26 mouse cellular contexts compared by ENCODE assay signal in the genomic region with DNA sequence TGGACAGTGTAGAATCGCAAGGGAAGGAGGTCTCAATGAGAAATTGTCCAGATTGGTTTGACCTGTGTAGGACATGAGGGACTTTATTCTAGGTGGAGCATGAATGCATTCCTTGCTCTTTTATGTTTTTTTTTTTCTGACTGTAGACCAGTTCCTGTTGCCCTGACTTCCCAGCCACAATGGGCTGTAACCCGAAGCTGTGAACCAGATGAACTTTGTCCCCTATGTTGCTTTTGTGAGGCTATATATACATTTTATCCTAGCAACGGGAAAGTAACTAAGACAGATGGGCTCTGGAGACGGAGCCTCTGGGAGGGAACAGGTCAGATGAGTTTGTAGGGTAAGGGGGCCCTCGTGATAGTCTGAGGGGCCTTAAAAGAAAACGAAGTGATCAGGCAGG. TPM values are rescaled to one million over a fixed set of nuclear protein-coding genes. Genes with fewer than 3 reads are reported as not detected.
DNase-seq lines count a peak whose midpoint lies in the region; ATAC-seq lines count a peak whose summit lies in the region.
"Had no signal": no experiment of that assay in that cellular context is flagged by ENCODE, and none has a peak within 500 bp of the region (broad histone marks: within the 10 kb centered on the region; RNA-seq: fewer than 3 reads in every experiment).

No protein-coding gene starts in this region.

- no peak overlapping the region for H3K4me2 ChIP-seq in kidney, embryonic 15.5 days
- H3K4me2 ChIP-seq in intestine, embryonic 16.5 days (ENCODE audit: low read depth, low read length), result peak overlapping the region; percentile 33
- 0 out of 2 replicates have a peak overlapping the region, but pooled peaks have one; percentile 6 for H3K4me2 ChIP-seq in stomach, embryonic 16.5 days (ENCODE audit: low read depth, low read length)
- H3K4me2 ChIP-seq: embryonic facial prominence, embryonic 15.5 days; heart, embryonic 11.5 days; hindbrain, embryonic 15.5 days; liver, embryonic 11.5 days; midbrain, embryonic 11.5 days had no signal

- no peak overlapping the region for H3K9ac ChIP-seq in kidney, embryonic 15.5 days
- H3K9ac ChIP-seq in intestine, embryonic 16.5 days (ENCODE audit: low read depth, low read length), result 0 out of 2 replicates have a peak overlapping the region, but pooled peaks have one; percentile 24
- H3K9ac ChIP-seq in stomach, embryonic 16.5 days (ENCODE audit: low read length), result no peak overlapping the region
- H3K9ac ChIP-seq: embryonic facial prominence, embryonic 15.5 days; hindbrain, embryonic 15.5 days had no signal

- H3K4me3 ChIP-seq in kidney, embryonic 15.5 days (replicated peaks), result no peak overlapping the region
- H3K4me3 ChIP-seq in intestine, embryonic 16.5 days (ENCODE audit: low read length), result no peak overlapping the region
- H3K4me3 ChIP-seq in stomach, embryonic 16.5 days (replicated peaks; ENCODE audit: low read length), result no peak overlapping the region
- H3K4me3 ChIP-seq: embryonic facial prominence, embryonic 15.5 days; hindbrain, embryonic 15.5 days had no signal

- peak; percentile 65; the same call in 1 of the 2 replicates for ATAC-seq in kidney, embryonic 15.5 days (replicated peaks; ENCODE audit: low FRiP score)
- peak; percentile 84 for ATAC-seq in intestine, embryonic 16.5 days
- peak; percentile 70; the same call in 1 of the 2 replicates for ATAC-seq in stomach, embryonic 16.5 days (ENCODE audit: insufficient read depth, low FRiP score)
- ATAC-seq: forebrain, embryonic 16.5 days had no signal

- WGBS in kidney, embryonic 15.5 days, result 8% methylated on average over 6 of the region's 6 CpGs
- WGBS in intestine, embryonic 16.5 days, result 10% methylated on average over 6 of the region's 6 CpGs
- 8% methylated on average over 6 of the region's 6 CpGs for WGBS in stomach, embryonic 16.5 days

- DNase-seq in kidney, postnatal 14 days, result no peak
- DNase-seq in embryo, embryonic 9.5 days (ENCODE audit: extremely low spot score), result peak; percentile 58
- DNase-seq in gastrocnemius, postnatal 14 days, result no peak
- DNase-seq in frontal cortex, adult 2 months (ENCODE audit: extremely low spot score in 1 of 2, low spot score in 1 of 2), result no peak
- no peak for DNase-seq in heart, postnatal 10 days
- DNase-seq: adrenal gland, postnatal 36 days; cerebellum, adult 11-12 months; cerebellum, postnatal 36 days; heart, postnatal 36 days; kidney, adult 9 months; layer of hippocampus, postnatal 36 days; lung, adult 18-20 months; lung, postnatal 36 days; thymus, adult 2 months had no signal

- no peaks in the 10 kb centered on the region for H3K9me3 ChIP-seq in kidney, embryonic 15.5 days (replicated peaks)
- H3K9me3 ChIP-seq in intestine, embryonic 16.5 days (ENCODE audit: control insufficient read depth, low read length), result no peaks in the 10 kb centered on the region
- no peaks in the 10 kb centered on the region for H3K9me3 ChIP-seq in stomach, embryonic 16.5 days (replicated peaks; ENCODE audit: control insufficient read depth, low read length)
- H3K9me3 ChIP-seq: embryonic facial prominence, embryonic 15.5 days; hindbrain, embryonic 15.5 days had no signal

- H3K27me3 ChIP-seq in kidney, embryonic 15.5 days, result no peaks in the 10 kb centered on the region
- no peaks in the 10 kb centered on the region for H3K27me3 ChIP-seq in intestine, embryonic 16.5 days (replicated peaks; ENCODE audit: control insufficient read depth, insufficient read depth, low read length)
- no peaks in the 10 kb centered on the region for H3K27me3 ChIP-seq in stomach, embryonic 16.5 days (ENCODE audit: control insufficient read depth, insufficient read depth, low read length)
- H3K27me3 ChIP-seq: CH12.LX; embryonic facial prominence, embryonic 15.5 days; hindbrain, embryonic 15.5 days had no signal

- no peaks in the 10 kb centered on the region for H3K36me3 ChIP-seq in kidney, embryonic 15.5 days
- H3K36me3 ChIP-seq in intestine, embryonic 16.5 days (ENCODE audit: control insufficient read depth, insufficient read depth, low read length), result no peaks in the 10 kb centered on the region
- no peaks in the 10 kb centered on the region for H3K36me3 ChIP-seq in stomach, embryonic 16.5 days (ENCODE audit: control insufficient read depth, insufficient read depth, low read length)
- H3K36me3 ChIP-seq: embryonic facial prominence, embryonic 15.5 days; hindbrain, embryonic 15.5 days had no signal

- no peak overlapping the region for H3K27ac ChIP-seq in kidney, embryonic 15.5 days
- H3K27ac ChIP-seq in intestine, embryonic 16.5 days (ENCODE audit: low read length), result peak overlapping the region; percentile 82
- peak overlapping the region; percentile 58 for H3K27ac ChIP-seq in stomach, embryonic 16.5 days (ENCODE audit: low read length)
- H3K27ac ChIP-seq: embryonic facial prominence, embryonic 15.5 days; hindbrain, embryonic 15.5 days had no signal

- intact Hi-C loops in gastrocnemius, postnatal 14 days (cut with DNase I; ENCODE audit: low total_unique reads), result no loop called here
- intact Hi-C loops in heart, postnatal 10 days (cut with DNase I), result no loop called here

- peaks cover 15% of the 10 kb centered on the region for H3K4me1 ChIP-seq in kidney, embryonic 15.5 days
- peaks cover 8% of the 10 kb centered on the region for H3K4me1 ChIP-seq in intestine, embryonic 16.5 days (ENCODE audit: control insufficient read depth, insufficient read depth, low read length)
- H3K4me1 ChIP-seq in stomach, embryonic 16.5 days (ENCODE audit: control insufficient read depth, insufficient read depth, low read length), result no peaks in the 10 kb centered on the region
- H3K4me1 ChIP-seq: embryonic facial prominence, embryonic 15.5 days; hindbrain, embryonic 15.5 days had no signal

RNA-seq across cellular contexts. Expression of a gene that starts 42.8 kb away (rescaled TPM):
- 2.2 and 2.9 TPM in 2 replicates for polyA plus RNA-seq in kidney, embryonic 15.5 days (2015; fragmentation: Nextera tagmentation; extraction: Ambion mirVana)
- polyA plus RNA-seq in intestine, embryonic 16.5 days (2015; fragmentation: Nextera tagmentation; extraction: Ambion mirVana), result 13.9 and 16.6 TPM in 2 replicates
- 7.5 and 11.6 TPM in 2 replicates for polyA plus RNA-seq in stomach, embryonic 16.5 days (2015; fragmentation: Nextera tagmentation; extraction: Ambion mirVana)
- 1 to 10 TPM; 2.6 to 4.3 TPM for total RNA-seq in gastrocnemius, postnatal 14 days (2021)
- 15.5 and 17.4 TPM in 2 replicates for polyA plus RNA-seq in frontal cortex, adult 2 months (2012; rRNA removed)
- total RNA-seq in heart, postnatal 10 days (2021), result 1 to 10 TPM; 4.3 to 6.1 TPM
- total RNA-seq: MEL; monocyte, adult 5-6 weeks had no signal
